Mouse (Mus musculus) heart, embryonic 10.5 days (tissue): ENCODE data around the gene Ppp1r3g. TPM values are rescaled to one million over a fixed set of nuclear protein-coding genes. Genes with fewer than 3 reads are reported as not detected.
"Not testable (repeated sequence)": the region's sequence is repeated elsewhere in the genome, so short reads cannot be mapped to it uniquely, and the experiment has no call there.

ENCODE experiments used
- DNase-seq: peaks from one replicate; pipeline ENCODE4 v3.0.0-alpha.2; 2017; ENCODE audit warnings: low spot score
- H3K27ac ChIP-seq: fragments of 300-500 bp; sonication (generic); 2 replicates; pipeline ENCODE4 v1.5.1; 2016; ENCODE audit warnings: mild to moderate bottlenecking
- H3K27me3 ChIP-seq: fragments of 300-500 bp; sonication (generic); 2 replicates; pipeline ENCODE4 v1.6.1; 2016; ENCODE audit warnings: mild to moderate bottlenecking; ENCODE audit not compliant: poor library complexity, insufficient read depth, severe bottlenecking
- H3K36me3 ChIP-seq: fragments of 300-500 bp; sonication (generic); 2 replicates; pipeline ENCODE4 v1.6.1; 2016; ENCODE audit warnings: mild to moderate bottlenecking, moderate library complexity
- H3K4me1 ChIP-seq: fragments of 300-500 bp; sonication (generic); 2 replicates; pipeline ENCODE4 v1.6.1; 2016; ENCODE audit warnings: mild to moderate bottlenecking
- H3K4me3 ChIP-seq: fragments of 300-500 bp; sonication (generic); 2 replicates; pipeline ENCODE4 v1.5.1; 2016; ENCODE audit warnings: mild to moderate bottlenecking, moderate library complexity
- H3K9me3 ChIP-seq: fragments of 300-500 bp; sonication (generic); 2 replicates; pipeline ENCODE4 v1.6.1; 2016; ENCODE audit warnings: mild to moderate bottlenecking, moderate library complexity
- whole genome bisulfite sequencing: fragments of 180-500 bp; shearing (Covaris S2); methylation state at CpG from one replicate; pipeline ENCODE4 v1.1.7; 2016; 5-methylcytosine and 5-hydroxymethylcytosine counted together
- polyA plus RNA-seq: library from polyadenylated mRNA; unstranded; fragments of >200 nt; fragmentation: Nextera tagmentation; extraction: Ambion mirVana; gene quantifications from 2 replicates; pipeline ENCODE4 v1.2.1, GENCODE M21; 2016

The Ppp1r3g gene
- polyA plus RNA-seq, 1 experiment from 2014 or later, result 6.2 TPM

DNA sequence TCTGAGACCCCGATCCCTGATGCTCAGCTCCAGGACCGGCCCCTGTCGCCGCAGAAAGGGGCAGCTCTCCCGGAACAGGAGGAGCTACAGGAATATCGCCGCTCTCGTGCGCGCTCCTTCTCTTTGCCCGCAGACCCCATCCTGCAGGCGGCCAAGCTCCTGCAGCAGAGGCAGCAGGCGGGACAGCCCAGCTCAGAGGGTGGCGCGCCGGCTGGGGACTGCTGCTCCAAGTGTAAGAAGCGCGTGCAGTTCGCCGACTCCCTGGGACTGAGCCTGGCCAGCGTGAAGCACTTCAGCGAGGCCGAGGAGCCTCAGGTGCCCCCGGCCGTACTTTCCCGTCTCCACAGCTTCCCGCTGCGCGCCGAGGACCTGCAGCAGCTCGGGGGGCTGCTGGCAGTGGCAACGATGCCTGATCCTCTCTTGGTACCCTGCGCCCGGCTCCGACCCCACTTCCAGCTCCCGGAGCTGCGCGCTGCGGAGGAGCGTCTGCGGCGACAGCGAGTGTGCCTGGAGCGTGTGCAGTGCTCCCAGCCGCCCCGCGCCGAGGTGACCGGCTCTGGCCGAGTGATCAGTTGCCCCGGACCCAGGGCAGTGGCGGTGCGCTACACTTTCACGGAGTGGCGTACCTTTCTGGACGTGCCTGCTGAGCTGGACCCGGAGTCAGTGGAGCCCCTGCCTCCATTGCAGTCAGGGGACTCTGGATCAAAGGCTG lies 10.2 kb downstream of the Ppp1r3g start:
- Histone ChIP-seq H3K36me3 (no peaks in the 10 kb centered on the region), H3K4me1 (peaks cover 25% of the 10 kb centered on the region), H3K27ac (peak overlapping the region; percentile 89), H3K4me3 (peak overlapping the region; percentile 73), H3K27me3 (peaks cover 15% of the 10 kb centered on the region), H3K9me3 (no peaks in the 10 kb centered on the region)
- WGBS, result under 1% methylated on average over 57 of the region's 57 CpGs
- DNase-seq, result peak; percentile 85

- H3K36me3 ChIP-seq, result no peaks in the 10 kb centered on the region
- H3K9me3 ChIP-seq, result no peaks in the 10 kb centered on the region
- peaks cover 15% of the 10 kb centered on the region for H3K27me3 ChIP-seq
- peaks cover 25% of the 10 kb centered on the region for H3K4me1 ChIP-seq
- peak overlapping the region; percentile 73 for H3K4me3 ChIP-seq
- DNase-seq, result no peak
- under 1% methylated on average over 18 of the region's 18 CpGs for WGBS
- peak overlapping the region; percentile 89 for H3K27ac ChIP-seq
These were observed 10.7 kb downstream of the Ppp1r3g start for GRCm38 (mm10) chr13:35969431-35969721.

DNA sequence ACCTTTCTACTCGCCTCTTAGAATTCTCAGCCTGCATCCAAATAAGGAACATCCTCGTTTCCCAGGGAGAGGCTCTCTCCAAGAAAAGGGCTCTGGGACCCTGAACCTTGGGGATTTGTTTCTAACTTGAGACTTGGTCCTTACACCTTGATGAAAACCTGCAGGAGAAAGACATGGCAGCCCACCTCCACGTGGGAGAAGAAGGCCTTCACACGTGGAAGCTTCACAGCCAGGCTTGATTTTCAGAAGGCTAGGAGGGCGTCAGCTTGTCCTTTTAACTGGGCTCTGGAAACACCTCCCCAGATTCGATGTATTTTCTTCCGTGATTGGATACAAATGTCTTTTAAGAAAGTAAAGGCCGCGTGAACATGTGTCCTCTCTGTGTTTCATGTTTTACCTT lies 11.2 kb downstream of the Ppp1r3g start:
- WGBS, result 31% methylated on average over 9 of the region's 9 CpGs
- no peak for DNase-seq
- Histone ChIP-seq H3K27me3 (peaks cover 15% of the 10 kb centered on the region), H3K4me3 (peak overlapping the region; percentile 73), H3K9me3 (no peaks in the 10 kb centered on the region), H3K4me1 (peaks cover 25% of the 10 kb centered on the region), H3K27ac (no peak overlapping the region), H3K36me3 (no peaks in the 10 kb centered on the region)

DNA sequence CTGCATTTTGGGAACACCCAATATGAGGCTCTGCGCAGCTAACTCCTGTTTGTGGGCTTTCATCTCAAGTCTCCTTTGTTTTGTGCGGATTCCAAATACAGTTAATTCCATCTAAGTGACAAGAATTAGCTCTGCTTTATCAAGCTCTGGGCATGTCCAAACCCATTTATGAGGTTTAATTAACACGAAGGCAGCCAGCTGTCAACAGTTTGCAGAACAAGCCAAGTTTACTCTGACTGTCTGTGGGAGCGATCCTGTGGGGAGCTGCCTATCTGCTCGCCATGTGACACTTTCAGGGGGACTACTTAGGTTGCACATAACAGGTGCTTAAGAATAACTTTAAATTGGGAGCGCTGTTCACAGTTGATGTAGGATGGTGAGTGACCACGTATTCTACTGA lies 18.3 kb downstream of the Ppp1r3g start:
- H3K36me3 ChIP-seq, result peaks cover 36% of the 10 kb centered on the region
- DNase-seq, result no peak
- H3K27ac ChIP-seq, result no peak overlapping the region
- WGBS, result 93% methylated on average over 7 of the region's 7 CpGs
- no peaks in the 10 kb centered on the region for H3K4me1 ChIP-seq
- H3K9me3 ChIP-seq, result no peaks in the 10 kb centered on the region
- no peaks in the 10 kb centered on the region for H3K27me3 ChIP-seq
- no peak overlapping the region for H3K4me3 ChIP-seq

- Histone ChIP-seq H3K27me3 (no peaks in the 10 kb centered on the region), H3K4me1 (peaks cover 9% of the 10 kb centered on the region), H3K27ac (no peak overlapping the region), H3K9me3 (no peaks in the 10 kb centered on the region), H3K4me3 (no peak overlapping the region), H3K36me3 (peaks cover 36% of the 10 kb centered on the region)
- no peak for DNase-seq
- 77% methylated on average over 4 of the region's 4 CpGs for WGBS
These were observed 21.8 kb downstream of the Ppp1r3g start for GRCm38 (mm10) chr13:35980471-35980870.

DNA sequence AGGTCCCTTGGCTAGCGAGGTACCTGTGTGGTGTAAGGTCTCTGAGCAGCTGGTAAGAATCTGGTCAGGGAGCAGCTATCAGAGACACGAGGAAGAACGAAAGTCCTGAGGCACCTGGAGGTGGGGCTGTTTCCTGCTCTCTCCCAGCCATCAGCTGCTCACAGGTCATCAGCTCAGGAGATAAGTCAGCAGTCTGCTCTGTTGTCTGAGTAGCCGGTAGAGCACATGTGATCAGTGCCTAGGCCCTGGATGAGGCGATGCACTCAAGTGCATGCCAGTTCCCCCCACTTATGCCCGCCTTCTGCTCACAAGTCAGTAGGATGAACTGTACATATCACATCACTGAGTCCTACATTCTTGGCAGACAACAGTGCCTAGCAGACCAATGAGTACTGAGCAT lies 24.3 kb downstream of the Ppp1r3g start:
- Histone ChIP-seq H3K9me3 (no peaks in the 10 kb centered on the region), H3K36me3 (peaks cover 19% of the 10 kb centered on the region), H3K4me1 (peaks cover 19% of the 10 kb centered on the region), H3K27ac (no peak overlapping the region), H3K4me3 (no peak overlapping the region), H3K27me3 (no peaks in the 10 kb centered on the region)
- WGBS, result 59% methylated on average over 6 of the region's 6 CpGs
- no peak for DNase-seq

DNA sequence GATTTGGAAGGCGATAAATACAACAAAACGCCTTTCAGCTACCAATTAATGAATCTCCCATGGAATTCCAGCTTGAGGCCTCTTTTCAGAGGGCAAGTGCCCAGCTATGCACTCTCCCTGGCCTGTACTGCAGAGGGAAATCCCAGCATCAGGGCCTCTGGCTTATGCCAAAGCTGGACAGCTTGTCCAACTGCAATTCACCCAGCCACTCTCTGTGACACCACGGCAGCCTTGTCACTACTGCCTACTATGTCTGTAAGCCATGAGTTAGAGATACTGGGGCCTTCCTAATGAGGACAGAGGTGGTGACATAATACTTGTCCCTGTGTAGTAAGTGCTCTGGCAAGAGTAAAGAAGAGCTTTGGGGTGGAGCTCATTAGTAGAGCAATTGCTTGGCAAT lies 30.7 kb downstream of the Ppp1r3g start:
- peak; percentile 82 for DNase-seq
- Histone ChIP-seq H3K9me3 (no peaks in the 10 kb centered on the region), H3K4me3 (no peak overlapping the region), H3K36me3 (no peaks in the 10 kb centered on the region), H3K27ac (peak overlapping the region; percentile 36; the same call in 1 of the 2 replicates), H3K4me1 (peaks cover 34% of the 10 kb centered on the region), H3K27me3 (no peaks in the 10 kb centered on the region)
- WGBS, result 55% methylated on average over 3 of the region's 3 CpGs

- H3K36me3 ChIP-seq, H3K4me3 ChIP-seq, DNase-seq, H3K27ac ChIP-seq, H3K27me3 ChIP-seq, H3K9me3 ChIP-seq: not testable (repeated sequence)
- 97% methylated on average over 21 of the region's 21 CpGs for WGBS
- H3K4me1 ChIP-seq, result peaks cover 47% of the 10 kb centered on the region
These were observed 32.5 kb downstream of the Ppp1r3g start for GRCm38 (mm10) chr13:35991185-35991584.

DNA sequence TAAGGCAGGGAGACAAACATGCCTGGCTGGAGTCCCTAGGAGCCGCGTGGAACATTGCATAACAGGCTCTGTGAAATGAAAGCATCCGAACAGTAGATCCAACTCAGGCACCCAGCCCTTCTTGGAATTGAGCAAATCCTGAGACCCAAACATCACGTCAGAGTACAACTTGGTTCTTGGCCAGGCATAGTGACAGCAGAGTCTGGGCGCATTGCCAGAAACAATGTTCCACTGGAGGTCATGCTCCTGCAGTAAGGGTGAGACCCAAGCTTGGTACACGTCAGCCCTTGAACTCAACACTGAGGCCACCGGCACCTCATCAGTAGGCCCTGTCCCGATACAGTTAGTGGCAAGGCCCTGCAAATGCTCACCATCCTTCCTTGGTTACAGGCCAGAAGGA lies 35.4 kb downstream of the Ppp1r3g start:
- Histone ChIP-seq H3K4me1 (peaks cover 43% of the 10 kb centered on the region), H3K27ac (no peak overlapping the region)
- DNase-seq, result peak; percentile 82

GRCm38 (mm10) chr13:35995231-35995630 lies 36.6 kb downstream of the Ppp1r3g start:
- no peak for DNase-seq
- 78% methylated on average over 3 of the region's 3 CpGs for WGBS
- Histone ChIP-seq H3K27ac (0 out of 2 replicates have a peak overlapping the region, but pooled peaks have one; percentile 49), H3K4me1 (peaks cover 34% of the 10 kb centered on the region), H3K27me3 (no peaks in the 10 kb centered on the region), H3K9me3 (no peaks in the 10 kb centered on the region), H3K36me3 (no peaks in the 10 kb centered on the region), H3K4me3 (no peak overlapping the region)

More for the DNA sequence above, 35.4 kb downstream of the Ppp1r3g start:
- WGBS, result 69% methylated on average over 8 of the region's 8 CpGs
- no peaks in the 10 kb centered on the region for H3K9me3 ChIP-seq
- no peaks in the 10 kb centered on the region for H3K27me3 ChIP-seq
- no peaks in the 10 kb centered on the region for H3K36me3 ChIP-seq
- no peak overlapping the region for H3K4me3 ChIP-seq

DNA sequence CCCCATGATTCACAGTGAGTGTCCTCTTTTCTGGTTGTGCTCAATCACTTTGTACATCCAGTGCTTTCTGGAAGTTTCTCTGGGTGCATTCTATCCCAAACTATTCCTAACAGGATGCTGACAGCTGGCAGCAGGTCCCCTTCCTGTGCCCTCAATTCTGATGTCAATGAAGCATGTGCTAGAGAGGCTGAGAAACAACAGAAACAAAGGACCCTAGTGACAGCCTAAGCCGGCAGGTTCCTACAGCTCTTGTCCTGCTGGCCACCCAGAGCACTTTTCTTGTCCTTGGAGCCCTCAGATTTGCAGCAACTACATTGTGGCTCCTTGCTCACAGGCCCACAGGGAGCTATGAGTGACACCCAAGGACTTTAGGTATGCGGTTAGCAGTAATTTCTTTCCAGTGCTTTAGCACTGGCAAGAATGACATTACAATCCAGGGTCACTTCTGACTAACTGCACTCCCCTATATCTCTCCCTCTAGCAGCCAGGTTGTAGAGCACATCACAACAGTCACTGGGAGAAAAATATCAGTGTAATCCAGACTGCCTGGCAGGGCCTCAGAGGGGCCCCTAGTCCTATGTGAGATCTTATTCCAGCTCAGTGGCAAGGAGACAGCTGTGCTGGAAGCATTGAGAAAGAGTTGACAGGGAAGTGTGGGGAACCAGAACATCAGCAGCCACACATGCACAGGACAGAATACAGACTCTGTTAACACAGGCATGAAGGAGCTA lies 37.2 kb downstream of the Ppp1r3g start:
- Histone ChIP-seq H3K27ac (peak overlapping the region; percentile 49; the same call in 1 of the 2 replicates), H3K4me1 (peaks cover 34% of the 10 kb centered on the region)
- 38% methylated on average over 2 of the region's 2 CpGs for WGBS

GRCm38 (mm10) chr13:35997606-35998005 lies 39.0 kb downstream of the Ppp1r3g start:
- no peak overlapping the region for H3K4me3 ChIP-seq
- DNase-seq, result no peak
- 74% methylated on average over 4 of the region's 4 CpGs for WGBS
- H3K9me3 ChIP-seq, result no peaks in the 10 kb centered on the region
- no peak overlapping the region for H3K27ac ChIP-seq
- no peaks in the 10 kb centered on the region for H3K36me3 ChIP-seq
- no peaks in the 10 kb centered on the region for H3K27me3 ChIP-seq
- peaks cover 34% of the 10 kb centered on the region for H3K4me1 ChIP-seq

More for the DNA sequence above, 37.2 kb downstream of the Ppp1r3g start:
- DNase-seq, result no peak
- no peaks in the 10 kb centered on the region for H3K9me3 ChIP-seq
- no peaks in the 10 kb centered on the region for H3K27me3 ChIP-seq
- no peaks in the 10 kb centered on the region for H3K36me3 ChIP-seq
- no peak overlapping the region for H3K4me3 ChIP-seq

GRCm38 (mm10) chr13:36000798-36001197 lies 42.2 kb downstream of the Ppp1r3g start:
- Histone ChIP-seq H3K27ac (no peak overlapping the region), H3K4me3 (no peak overlapping the region), H3K27me3 (no peaks in the 10 kb centered on the region), H3K9me3 (no peaks in the 10 kb centered on the region), H3K4me1 (peaks cover 34% of the 10 kb centered on the region), H3K36me3 (no peaks in the 10 kb centered on the region)
- 31% methylated on average over 1 of the region's 1 CpGs for WGBS
- no peak for DNase-seq
